Mouse (Mus musculus): ENCODE results near the gene Tmem232. TPM values are rescaled to one million over a fixed set of nuclear protein-coding genes. Genes with fewer than 3 reads are reported as not detected.

The Tmem232 gene
- total and polyA plus RNA-seq, 2 experiments, result not detected

DNA sequence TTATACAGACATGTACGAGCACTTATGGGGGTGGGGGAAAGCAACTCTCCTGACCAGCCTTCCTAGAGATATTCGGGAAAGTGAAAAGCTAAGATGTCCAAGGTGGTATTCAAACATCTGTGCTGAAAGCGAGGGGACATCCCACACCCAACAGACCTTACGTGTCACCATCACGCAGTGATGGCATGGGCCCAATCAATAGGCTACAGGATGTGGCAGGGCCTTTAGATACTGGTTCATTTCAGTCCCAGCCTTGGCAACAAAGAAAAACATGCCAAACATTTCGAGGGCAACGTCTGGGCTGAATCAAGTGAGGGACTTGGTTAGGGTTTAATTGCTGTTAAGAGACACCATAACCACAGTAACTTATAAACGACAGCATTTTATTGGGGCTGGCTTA is 34.3 kb upstream of the Tmem232 start:
- peaks cover 4% of the 10 kb centered on the region; the same call in 1 of the 2 replicates for H3K4me1 ChIP-seq (ENCODE audit: control insufficient read depth, insufficient read depth, low read length)
- peaks cover 6% of the 10 kb centered on the region; the same call in 1 of the 2 replicates for H3K36me3 ChIP-seq (ENCODE audit: control insufficient read depth, insufficient read depth, low read length)
- H3K9ac ChIP-seq (ENCODE audit: low read depth, low read length), result no peak overlapping the region
- H3K4me3 ChIP-seq (ENCODE audit: insufficient read depth, low read depth, low read length), result no peak overlapping the region
- H3K79me2 ChIP-seq (ENCODE audit: control insufficient read depth, insufficient read depth, low read length), result no peaks in the 10 kb centered on the region
- no peaks in the 10 kb centered on the region for H3K27me3 ChIP-seq (ENCODE audit: control insufficient read depth, insufficient read depth, low read length)
- no peak overlapping the region for H3K27ac ChIP-seq (replicated peaks; ENCODE audit: insufficient read depth, low read depth, low read length)
- 78% methylated on average over 8 of the region's 8 CpGs for WGBS
- no peak for DNase-seq (ENCODE audit: extremely low read depth, low read depth, low spot score)
- no peak for TF ChIP-seq CTCF (IDR thresholded peaks at IDR 0.05; ENCODE audit: low read depth, low read length)
- TF ChIP-seq POLR2A (IDR thresholded peaks at IDR 0.05; ENCODE audit: extremely low read depth, insufficient read depth, low read length), result no peak

DNA sequence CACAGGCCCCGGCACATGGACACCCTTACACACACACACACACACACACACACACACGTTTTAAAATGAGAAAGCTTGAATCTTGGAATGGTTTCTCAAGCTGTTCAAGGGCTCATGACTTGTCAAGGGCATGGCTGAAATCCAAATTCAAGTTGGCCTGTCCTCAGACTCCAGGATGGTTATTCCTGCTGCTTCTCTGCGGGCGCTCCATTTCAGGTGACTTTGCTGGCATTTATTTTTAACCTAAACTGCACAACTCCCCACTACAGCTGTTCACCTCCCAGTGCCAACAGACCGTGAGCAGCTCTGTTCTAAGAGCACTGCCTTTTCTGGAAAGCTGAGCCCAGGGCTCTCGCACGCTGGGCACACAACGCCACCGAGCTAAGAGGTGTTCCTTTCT is 31.3 kb upstream of the Tmem232 start:
- Histone ChIP-seq H3K27ac (replicated peaks; ENCODE audit: insufficient read depth, low read depth, low read length) (no peak overlapping the region), H3K4me3 (ENCODE audit: insufficient read depth, low read depth, low read length) (no peak overlapping the region), H3K79me2 (ENCODE audit: control insufficient read depth, insufficient read depth, low read length) (no peaks in the 10 kb centered on the region), H3K36me3 (ENCODE audit: control insufficient read depth, insufficient read depth, low read length) (no peaks in the 10 kb centered on the region), H3K4me1 (ENCODE audit: control insufficient read depth, insufficient read depth, low read length) (no peaks in the 10 kb centered on the region), H3K9ac (ENCODE audit: low read depth, low read length) (no peak overlapping the region), H3K27me3 (ENCODE audit: control insufficient read depth, insufficient read depth, low read length) (no peaks in the 10 kb centered on the region)
- no peak for DNase-seq (ENCODE audit: extremely low read depth, low read depth, low spot score)
- TF ChIP-seq CTCF (IDR thresholded peaks at IDR 0.05; ENCODE audit: low read depth, low read length) (no peak), POLR2A (IDR thresholded peaks at IDR 0.05; ENCODE audit: extremely low read depth, insufficient read depth, low read length) (no peak)
- WGBS, result 87% methylated on average over 9 of the region's 9 CpGs

DNA sequence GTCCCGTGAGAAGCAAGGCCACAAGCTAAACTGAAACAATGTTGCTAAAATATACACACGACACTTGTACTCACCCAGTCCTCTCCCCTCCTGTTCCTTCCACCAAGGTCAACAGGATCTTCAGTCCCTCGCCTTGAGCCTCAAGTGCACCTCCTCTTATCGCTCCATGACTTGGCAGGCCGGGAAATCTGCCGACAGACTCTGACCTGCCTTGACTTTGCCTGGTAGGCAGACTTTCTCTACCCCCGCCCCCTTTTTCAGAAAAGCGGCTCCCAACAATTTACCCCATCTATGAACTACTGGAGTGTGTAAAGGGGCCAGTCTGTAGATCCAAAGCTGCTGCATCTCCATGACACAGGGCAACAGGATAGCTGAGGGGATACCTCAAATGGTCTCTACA is 30.9 kb upstream of the Tmem232 start:
- no peak overlapping the region for H3K27ac ChIP-seq (replicated peaks; ENCODE audit: insufficient read depth, low read depth, low read length)
- WGBS, result 77% methylated on average over 8 of the region's 8 CpGs
- TF ChIP-seq POLR2A (IDR thresholded peaks at IDR 0.05; ENCODE audit: extremely low read depth, insufficient read depth, low read length), result no peak
- no peak for TF ChIP-seq CTCF (IDR thresholded peaks at IDR 0.05; ENCODE audit: low read depth, low read length)
- no peak overlapping the region for H3K4me3 ChIP-seq (ENCODE audit: insufficient read depth, low read depth, low read length)
- no peaks in the 10 kb centered on the region for H3K79me2 ChIP-seq (ENCODE audit: control insufficient read depth, insufficient read depth, low read length)
- H3K36me3 ChIP-seq (ENCODE audit: control insufficient read depth, insufficient read depth, low read length), result no peaks in the 10 kb centered on the region
- no peaks in the 10 kb centered on the region for H3K27me3 ChIP-seq (ENCODE audit: control insufficient read depth, insufficient read depth, low read length)
- DNase-seq (ENCODE audit: extremely low read depth, low read depth, low spot score), result no peak
- no peak overlapping the region for H3K9ac ChIP-seq (ENCODE audit: low read depth, low read length)
- H3K4me1 ChIP-seq (ENCODE audit: control insufficient read depth, insufficient read depth, low read length), result no peaks in the 10 kb centered on the region

DNA sequence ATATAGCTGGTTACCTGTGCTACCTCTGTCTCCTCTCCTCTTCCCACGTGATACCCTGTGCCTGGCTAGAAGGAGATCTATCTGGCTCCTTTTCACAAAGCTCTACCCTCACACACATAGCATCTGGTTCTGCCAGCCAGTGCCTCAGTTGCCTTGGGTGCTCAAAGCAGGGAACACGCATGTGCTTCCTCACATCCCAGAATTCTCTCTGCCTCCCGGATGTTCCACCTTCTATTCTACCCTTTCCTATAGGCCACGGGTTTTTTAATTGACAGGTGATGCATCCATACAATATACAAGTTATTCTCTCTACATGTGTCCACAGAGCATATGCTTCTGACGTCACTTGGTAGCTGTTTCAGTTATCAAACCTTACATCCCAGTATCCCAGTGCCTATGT is 23.6 kb upstream of the Tmem232 start:
- DNase-seq (ENCODE audit: extremely low read depth, low read depth, low spot score), result no peak
- WGBS, result 60% methylated on average over 5 of the region's 5 CpGs
- Histone ChIP-seq H3K79me2 (ENCODE audit: control insufficient read depth, insufficient read depth, low read length) (no peaks in the 10 kb centered on the region), H3K4me1 (ENCODE audit: control insufficient read depth, insufficient read depth, low read length) (no peaks in the 10 kb centered on the region), H3K27me3 (ENCODE audit: control insufficient read depth, insufficient read depth, low read length) (no peaks in the 10 kb centered on the region), H3K27ac (replicated peaks; ENCODE audit: insufficient read depth, low read depth, low read length) (no peak overlapping the region), H3K9ac (ENCODE audit: low read depth, low read length) (no peak overlapping the region), H3K4me3 (ENCODE audit: insufficient read depth, low read depth, low read length) (no peak overlapping the region), H3K36me3 (ENCODE audit: control insufficient read depth, insufficient read depth, low read length) (no peaks in the 10 kb centered on the region)
- TF ChIP-seq POLR2A (IDR thresholded peaks at IDR 0.05; ENCODE audit: extremely low read depth, insufficient read depth, low read length), result no peak
- no peak for TF ChIP-seq CTCF (IDR thresholded peaks at IDR 0.05; ENCODE audit: low read depth, low read length)

DNA sequence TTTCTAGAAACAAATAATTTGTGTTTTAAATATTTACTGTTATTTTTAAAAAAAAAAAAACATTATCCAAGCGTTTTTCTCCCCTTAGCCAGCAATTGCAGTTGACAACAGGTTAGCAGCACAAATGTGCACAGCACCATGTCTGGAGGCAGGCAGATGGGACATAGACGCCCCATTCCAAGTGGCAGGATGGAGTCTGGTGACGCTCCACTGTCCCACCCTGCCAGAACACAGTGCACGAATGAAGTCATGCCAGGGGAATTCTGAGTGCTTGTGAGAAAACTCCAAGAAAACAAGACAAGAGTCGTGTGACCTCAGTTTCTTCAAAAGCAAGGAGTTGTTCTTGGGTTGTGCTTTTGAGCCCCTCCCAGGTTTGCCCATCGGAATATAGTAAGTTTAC is 22.8 kb upstream of the Tmem232 start:
- 59% methylated on average over 6 of the region's 6 CpGs for WGBS
- Histone ChIP-seq H3K27ac (replicated peaks; ENCODE audit: insufficient read depth, low read depth, low read length) (no peak overlapping the region), H3K4me3 (ENCODE audit: insufficient read depth, low read depth, low read length) (no peak overlapping the region), H3K9ac (ENCODE audit: low read depth, low read length) (no peak overlapping the region), H3K27me3 (ENCODE audit: control insufficient read depth, insufficient read depth, low read length) (no peaks in the 10 kb centered on the region), H3K79me2 (ENCODE audit: control insufficient read depth, insufficient read depth, low read length) (no peaks in the 10 kb centered on the region), H3K4me1 (ENCODE audit: control insufficient read depth, insufficient read depth, low read length) (no peaks in the 10 kb centered on the region), H3K36me3 (ENCODE audit: control insufficient read depth, insufficient read depth, low read length) (no peaks in the 10 kb centered on the region)
- TF ChIP-seq POLR2A (IDR thresholded peaks at IDR 0.05; ENCODE audit: extremely low read depth, insufficient read depth, low read length), result no peak
- TF ChIP-seq CTCF (IDR thresholded peaks at IDR 0.05; ENCODE audit: low read depth, low read length), result no peak
- DNase-seq (ENCODE audit: extremely low read depth, low read depth, low spot score), result no peak

DNA sequence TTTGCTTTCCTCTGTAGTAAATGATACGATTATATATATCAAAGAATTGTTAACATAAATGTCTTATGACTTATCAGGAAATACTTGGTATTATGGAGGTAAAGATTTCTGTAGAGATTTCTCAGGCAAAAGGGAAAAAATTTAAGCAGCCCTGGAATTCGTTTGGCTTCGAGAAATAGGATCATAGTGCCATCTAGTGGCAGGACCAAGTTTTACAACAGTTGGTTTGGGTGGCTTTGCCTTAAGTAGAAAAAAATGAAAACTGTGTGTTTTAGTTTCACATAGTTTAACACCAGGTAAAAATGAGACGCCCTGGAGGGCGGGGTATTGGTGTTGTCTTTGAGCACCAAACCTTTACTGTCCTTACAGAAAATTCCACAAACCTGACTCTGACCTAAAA is 22.2 kb upstream of the Tmem232 start:
- Histone ChIP-seq H3K9ac (ENCODE audit: low read depth, low read length) (no peak overlapping the region), H3K79me2 (ENCODE audit: control insufficient read depth, insufficient read depth, low read length) (no peaks in the 10 kb centered on the region), H3K27ac (replicated peaks; ENCODE audit: insufficient read depth, low read depth, low read length) (no peak overlapping the region), H3K27me3 (ENCODE audit: control insufficient read depth, insufficient read depth, low read length) (no peaks in the 10 kb centered on the region), H3K4me3 (ENCODE audit: insufficient read depth, low read depth, low read length) (no peak overlapping the region), H3K4me1 (ENCODE audit: control insufficient read depth, insufficient read depth, low read length) (no peaks in the 10 kb centered on the region), H3K36me3 (ENCODE audit: control insufficient read depth, insufficient read depth, low read length) (no peaks in the 10 kb centered on the region)
- 2% methylated on average over 5 of the region's 5 CpGs for WGBS
- TF ChIP-seq POLR2A (IDR thresholded peaks at IDR 0.05; ENCODE audit: extremely low read depth, insufficient read depth, low read length), result no peak
- no peak for TF ChIP-seq CTCF (IDR thresholded peaks at IDR 0.05; ENCODE audit: low read depth, low read length)
- peak; percentile 61 for DNase-seq (ENCODE audit: extremely low read depth, low read depth, low spot score)
